Mouse (Mus musculus): Measurements from ENCODE around the gene Cd2bp2. TPM values are rescaled to one million over a fixed set of nuclear protein-coding genes. Genes with fewer than 3 reads are reported as not detected.
A peak's percentile ranks its signal among the peaks of the same experiment; 100 is the strongest.

Gene Cd2bp2
- polyA plus RNA-seq, 1 experiment from 2014 or later = 53.9 TPM

DNA sequence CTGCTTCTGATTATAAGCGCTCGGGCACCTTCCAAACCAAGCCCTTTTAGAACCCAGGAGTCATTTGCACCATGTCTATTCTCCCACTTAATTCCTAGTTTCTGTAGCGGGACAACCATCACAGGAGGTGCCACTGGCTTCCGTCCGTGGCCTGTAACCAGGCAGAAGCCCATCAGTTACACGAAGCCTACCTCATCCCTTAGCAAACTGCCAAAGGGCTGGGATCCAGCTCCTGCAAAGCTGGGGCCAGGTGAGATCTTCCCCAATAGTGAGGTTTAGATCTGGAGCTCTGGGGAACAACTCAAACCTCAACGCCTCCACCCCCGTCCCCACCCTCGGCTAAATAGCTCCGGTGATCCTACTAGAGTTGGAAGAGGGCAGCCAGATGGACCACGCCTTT, 634 bp upstream of the Cd2bp2 start:
- H3K4me2 ChIP-seq (ENCODE audit: low read depth, low read length) = peak overlapping the region; percentile 86
- WGBS = 61% methylated on average over 11 of the region's 11 CpGs
- H3K9ac ChIP-seq (ENCODE audit: low read length) = peak overlapping the region; percentile 85
- peaks cover 63% of the 10 kb centered on the region for H3K36me3 ChIP-seq (ENCODE audit: control insufficient read depth, insufficient read depth, low read length)
- ATAC-seq (ENCODE audit: low read depth) = no peak
- H3K9me3 ChIP-seq (ENCODE audit: control insufficient read depth, low read length) = no peaks in the 10 kb centered on the region
- peaks cover 17% of the 10 kb centered on the region for H3K4me1 ChIP-seq (replicated peaks; ENCODE audit: control insufficient read depth, insufficient read depth, low read length)
- peak overlapping the region; percentile 92 for H3K27ac ChIP-seq (ENCODE audit: low read length)
- peak overlapping the region; percentile 91 for H3K4me3 ChIP-seq (ENCODE audit: low read length)
- no peaks in the 10 kb centered on the region for H3K27me3 ChIP-seq (ENCODE audit: control insufficient read depth, insufficient read depth, low read depth, low read length)

- Histone ChIP-seq H3K4me3 (ENCODE audit: low read length) (peak overlapping the region; percentile 91), H3K4me2 (ENCODE audit: low read depth, low read length) (peak overlapping the region; percentile 93), H3K36me3 (ENCODE audit: control insufficient read depth, insufficient read depth, low read length) (peaks cover 52% of the 10 kb centered on the region), H3K27me3 (ENCODE audit: control insufficient read depth, insufficient read depth, low read depth, low read length) (no peaks in the 10 kb centered on the region), H3K9me3 (ENCODE audit: control insufficient read depth, low read length) (no peaks in the 10 kb centered on the region), H3K4me1 (replicated peaks; ENCODE audit: control insufficient read depth, insufficient read depth, low read length) (peaks cover 17% of the 10 kb centered on the region), H3K9ac (ENCODE audit: low read length) (peak overlapping the region; percentile 82), H3K27ac (ENCODE audit: low read length) (no peak overlapping the region)
- WGBS = 55% methylated on average over 7 of the region's 7 CpGs
- no peak for ATAC-seq (ENCODE audit: low read depth)
Measured at GRCm38 (mm10) chr7:127194633-127195029, 1.2 kb downstream of the Cd2bp2 start.

- H3K4me2 ChIP-seq (ENCODE audit: low read depth, low read length) = peak overlapping the region; percentile 93
- ATAC-seq (ENCODE audit: low read depth) = no peak
- no peaks in the 10 kb centered on the region for H3K27me3 ChIP-seq (ENCODE audit: control insufficient read depth, insufficient read depth, low read depth, low read length)
- no peak overlapping the region for H3K4me3 ChIP-seq (ENCODE audit: low read length)
- peaks cover 17% of the 10 kb centered on the region for H3K4me1 ChIP-seq (replicated peaks; ENCODE audit: control insufficient read depth, insufficient read depth, low read length)
- H3K27ac ChIP-seq (ENCODE audit: low read length) = no peak overlapping the region
- H3K9ac ChIP-seq (ENCODE audit: low read length) = no peak overlapping the region; the same call in 1 of the 2 replicates
- H3K9me3 ChIP-seq (ENCODE audit: control insufficient read depth, low read length) = no peaks in the 10 kb centered on the region
- H3K36me3 ChIP-seq (ENCODE audit: control insufficient read depth, insufficient read depth, low read length) = peaks cover 47% of the 10 kb centered on the region
- WGBS = 87% methylated on average over 17 of the region's 17 CpGs
Measured at GRCm38 (mm10) chr7:127194011-127194632, 1.7 kb downstream of the Cd2bp2 start.

- H3K4me3 ChIP-seq (ENCODE audit: low read length) = no peak overlapping the region
- ATAC-seq (ENCODE audit: low read depth) = no peak
- H3K4me1 ChIP-seq (replicated peaks; ENCODE audit: control insufficient read depth, insufficient read depth, low read length) = peaks cover 17% of the 10 kb centered on the region
- no peaks in the 10 kb centered on the region for H3K27me3 ChIP-seq (ENCODE audit: control insufficient read depth, insufficient read depth, low read depth, low read length)
- no peak overlapping the region for H3K27ac ChIP-seq (ENCODE audit: low read length)
- peaks cover 36% of the 10 kb centered on the region for H3K36me3 ChIP-seq (ENCODE audit: control insufficient read depth, insufficient read depth, low read length)
- 89% methylated on average over 5 of the region's 5 CpGs for WGBS
- H3K9me3 ChIP-seq (ENCODE audit: control insufficient read depth, low read length) = no peaks in the 10 kb centered on the region
- no peak overlapping the region for H3K4me2 ChIP-seq (ENCODE audit: low read depth, low read length)
- H3K9ac ChIP-seq (ENCODE audit: low read length) = no peak overlapping the region
Measured at GRCm38 (mm10) chr7:127192989-127193388, 2.9 kb downstream of the Cd2bp2 start.

- peaks cover 10% of the 10 kb centered on the region for H3K4me1 ChIP-seq (replicated peaks; ENCODE audit: control insufficient read depth, insufficient read depth, low read length)
- 76% methylated on average over 6 of the region's 6 CpGs for WGBS
- H3K4me3 ChIP-seq (ENCODE audit: low read length) = no peak overlapping the region
- H3K27ac ChIP-seq (ENCODE audit: low read length) = no peak overlapping the region
- no peaks in the 10 kb centered on the region for H3K27me3 ChIP-seq (ENCODE audit: control insufficient read depth, insufficient read depth, low read depth, low read length)
- no peak for ATAC-seq (ENCODE audit: low read depth)
- H3K9me3 ChIP-seq (ENCODE audit: control insufficient read depth, low read length) = no peaks in the 10 kb centered on the region
- no peak overlapping the region for H3K9ac ChIP-seq (ENCODE audit: low read length)
- H3K36me3 ChIP-seq (ENCODE audit: control insufficient read depth, insufficient read depth, low read length) = peaks cover 25% of the 10 kb centered on the region
- H3K4me2 ChIP-seq (ENCODE audit: low read depth, low read length) = no peak overlapping the region
Measured at GRCm38 (mm10) chr7:127190672-127191071, 5.2 kb downstream of the Cd2bp2 start.

GRCm38 (mm10) chr7:127188305-127189276, 7.3 kb downstream of the Cd2bp2 start:
- H3K4me3 ChIP-seq (ENCODE audit: low read length) = no peak overlapping the region
- H3K9ac ChIP-seq (ENCODE audit: low read length) = no peak overlapping the region
- no peaks in the 10 kb centered on the region for H3K27me3 ChIP-seq (ENCODE audit: control insufficient read depth, insufficient read depth, low read depth, low read length)
- ATAC-seq (ENCODE audit: low read depth) = no peak
- 78% methylated on average over 17 of the region's 17 CpGs for WGBS
- H3K4me2 ChIP-seq (ENCODE audit: low read depth, low read length) = no peak overlapping the region
- H3K27ac ChIP-seq (ENCODE audit: low read length) = no peak overlapping the region
- peaks cover 18% of the 10 kb centered on the region for H3K36me3 ChIP-seq (ENCODE audit: control insufficient read depth, insufficient read depth, low read length)
- H3K9me3 ChIP-seq (ENCODE audit: control insufficient read depth, low read length) = no peaks in the 10 kb centered on the region
- H3K4me1 ChIP-seq (replicated peaks; ENCODE audit: control insufficient read depth, insufficient read depth, low read length) = no peaks in the 10 kb centered on the region

DNA sequence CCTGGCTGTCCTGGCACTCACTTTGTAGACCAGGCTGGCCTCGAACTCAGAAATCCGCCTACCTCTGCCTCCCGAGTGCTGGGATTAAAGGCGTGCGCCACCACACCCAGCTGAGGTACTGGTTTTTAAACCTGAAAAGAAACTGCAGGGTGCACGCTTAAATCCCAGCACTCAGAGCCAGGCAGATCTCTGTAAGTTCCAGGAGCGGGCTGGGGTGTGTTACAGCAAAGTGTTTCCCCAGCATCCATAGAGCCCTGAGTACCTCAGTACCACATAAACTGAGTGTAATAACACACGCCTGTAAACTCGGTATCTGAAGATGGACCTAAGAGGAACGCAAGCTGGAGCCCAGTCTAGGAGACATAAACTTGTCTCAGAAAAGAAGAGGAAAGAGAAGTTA, 8.5 kb downstream of the Cd2bp2 start:
- Histone ChIP-seq H3K27me3 (ENCODE audit: control insufficient read depth, insufficient read depth, low read depth, low read length) (no peaks in the 10 kb centered on the region), H3K4me3 (ENCODE audit: low read length) (no peak overlapping the region), H3K9me3 (ENCODE audit: control insufficient read depth, low read length) (no peaks in the 10 kb centered on the region), H3K4me1 (replicated peaks; ENCODE audit: control insufficient read depth, insufficient read depth, low read length) (no peaks in the 10 kb centered on the region), H3K36me3 (ENCODE audit: control insufficient read depth, insufficient read depth, low read length) (peaks cover 9% of the 10 kb centered on the region), H3K27ac (ENCODE audit: low read length) (no peak overlapping the region), H3K9ac (ENCODE audit: low read length) (no peak overlapping the region), H3K4me2 (ENCODE audit: low read depth, low read length) (no peak overlapping the region)
- ATAC-seq (ENCODE audit: low read depth) = no peak
- 67% methylated on average over 9 of the region's 10 CpGs for WGBS

GRCm38 (mm10) chr7:127185601-127186000, 10.2 kb downstream of the Cd2bp2 start:
- Histone ChIP-seq H3K36me3 (ENCODE audit: control insufficient read depth, insufficient read depth, low read length) (no peaks in the 10 kb centered on the region), H3K27me3 (ENCODE audit: control insufficient read depth, insufficient read depth, low read depth, low read length) (no peaks in the 10 kb centered on the region), H3K27ac (ENCODE audit: low read length) (no peak overlapping the region), H3K9me3 (ENCODE audit: control insufficient read depth, low read length) (no peaks in the 10 kb centered on the region), H3K4me1 (replicated peaks; ENCODE audit: control insufficient read depth, insufficient read depth, low read length) (no peaks in the 10 kb centered on the region), H3K9ac (ENCODE audit: low read length) (no peak overlapping the region), H3K4me2 (ENCODE audit: low read depth, low read length) (no peak overlapping the region), H3K4me3 (ENCODE audit: low read length) (no peak overlapping the region)
- ATAC-seq (ENCODE audit: low read depth) = 0 out of 2 replicates have a peak, but pooled peaks have one; percentile 43
- 56% methylated on average over 3 of the region's 3 CpGs for WGBS

- no peak for ATAC-seq (ENCODE audit: low read depth)
- no peaks in the 10 kb centered on the region for H3K27me3 ChIP-seq (ENCODE audit: control insufficient read depth, insufficient read depth, low read depth, low read length)
- H3K9ac ChIP-seq (ENCODE audit: low read length) = no peak overlapping the region
- H3K4me3 ChIP-seq (ENCODE audit: low read length) = no peak overlapping the region
- no peaks in the 10 kb centered on the region for H3K36me3 ChIP-seq (ENCODE audit: control insufficient read depth, insufficient read depth, low read length)
- no peaks in the 10 kb centered on the region for H3K9me3 ChIP-seq (ENCODE audit: control insufficient read depth, low read length)
- H3K4me1 ChIP-seq (replicated peaks; ENCODE audit: control insufficient read depth, insufficient read depth, low read length) = no peaks in the 10 kb centered on the region
- no peak overlapping the region for H3K4me2 ChIP-seq (ENCODE audit: low read depth, low read length)
- no peak overlapping the region for H3K27ac ChIP-seq (ENCODE audit: low read length)
- 10% methylated on average over 1 of the region's 1 CpGs for WGBS
Measured at GRCm38 (mm10) chr7:127184720-127185119, 11.1 kb downstream of the Cd2bp2 start.

All from lung, embryonic 16.5 days (tissue).